Mouse (Mus musculus) lung, postnatal 14 days (tissue): ENCODE measurements at regions not wholly inside any gene's neighbourhood (a gene's known extent, or its start where the extent isn't known, plus 50 kb on each side); places are given as distances from the start of the nearest gene placed in this dataset.
A peak's percentile ranks its signal among the peaks of the same experiment; 100 is the strongest.

Experiments
- DNase-seq: peaks from one replicate; pipeline ENCODE4 v3.0.0; 2021

- DNase-seq: no peak
These were observed 117.0 kb upstream of the Id2 start for GRCm38 (mm10) chr12:25213782-25214478.

DNA sequence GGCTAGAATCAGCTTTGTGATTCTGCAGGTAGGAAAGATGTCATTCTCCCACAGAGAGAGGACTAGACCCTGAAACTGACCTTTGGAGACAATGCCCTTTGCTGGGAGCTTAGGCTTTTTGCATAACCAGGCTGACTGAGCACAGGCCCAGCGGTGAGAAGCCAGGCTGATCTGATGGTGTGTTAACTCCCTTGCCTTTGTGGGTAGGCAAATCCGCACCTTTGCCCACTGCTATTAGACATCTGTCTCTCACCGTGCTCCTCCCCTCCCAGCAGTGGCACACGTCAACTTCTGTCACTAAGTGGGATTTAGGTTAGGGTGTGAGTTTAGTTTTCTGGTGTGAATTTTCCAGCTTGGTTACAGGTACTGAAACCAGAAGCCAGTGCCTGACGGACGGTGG is 114.4 kb upstream of the Id2 start:
- no peak for DNase-seq

- DNase-seq: no peak
These were observed 113.7 kb upstream of the Id2 start for GRCm38 (mm10) chr12:25210597-25210996.

GRCm38 (mm10) chr12:25209333-25209728 is 112.4 kb upstream of the Id2 start:
- peak; percentile 74 for DNase-seq

GRCm38 (mm10) chr12:25208670-25209332 is 111.9 kb upstream of the Id2 start:
- DNase-seq: peak; percentile 34

DNA sequence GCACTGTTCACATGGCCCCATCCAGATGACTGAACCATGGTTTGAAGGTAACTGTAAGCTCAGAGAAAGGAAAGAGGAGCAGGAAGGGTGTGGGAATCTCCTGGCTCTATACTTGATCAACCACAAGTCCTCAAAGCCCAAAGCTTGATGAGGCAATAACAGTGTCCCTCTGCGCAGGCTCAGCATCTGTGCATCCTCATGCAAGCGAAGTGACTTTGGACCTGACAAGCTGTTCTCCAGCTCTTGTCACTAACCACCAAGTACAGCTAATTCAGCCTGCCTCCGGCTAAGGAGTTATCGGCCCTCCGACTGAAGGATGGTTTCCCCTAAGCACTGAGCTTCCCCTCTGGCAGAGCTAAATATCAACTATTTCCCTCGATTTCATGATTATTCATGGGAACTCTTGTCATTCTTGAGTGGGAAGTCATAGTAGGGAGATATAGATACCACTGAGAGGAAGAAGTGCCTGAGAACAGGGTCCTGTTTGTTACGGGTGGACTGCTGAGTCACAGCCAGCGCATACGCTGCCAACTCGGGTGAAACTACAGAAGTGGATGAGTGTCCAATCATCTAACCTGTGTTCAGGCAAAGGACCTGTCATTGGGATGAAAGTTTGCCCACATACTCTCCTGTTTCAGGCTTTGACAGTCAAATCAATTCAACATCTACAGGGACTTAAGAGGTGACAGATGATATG is 106.6 kb upstream of the Id2 start:
- no peak for DNase-seq

DNA sequence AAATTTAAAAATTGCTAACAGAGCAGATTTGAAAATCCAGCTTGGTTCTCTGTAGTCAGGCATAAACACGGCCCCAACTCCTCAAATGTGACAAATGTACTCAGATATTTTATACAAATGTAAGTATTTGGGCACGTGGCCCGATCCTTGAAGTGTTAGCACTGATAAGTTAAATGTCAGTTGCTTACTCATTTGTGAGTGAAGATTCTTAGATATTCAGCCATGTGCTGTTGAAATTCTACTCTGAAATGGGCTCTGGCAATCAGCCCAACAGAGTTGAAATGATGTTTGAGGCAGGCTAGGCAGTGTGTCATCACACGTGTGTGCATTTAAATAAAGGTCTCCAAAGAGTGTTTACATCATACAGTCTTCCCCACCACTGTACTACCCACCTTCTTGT is 103.2 kb upstream of the Id2 start:
- DNase-seq: no peak

DNA sequence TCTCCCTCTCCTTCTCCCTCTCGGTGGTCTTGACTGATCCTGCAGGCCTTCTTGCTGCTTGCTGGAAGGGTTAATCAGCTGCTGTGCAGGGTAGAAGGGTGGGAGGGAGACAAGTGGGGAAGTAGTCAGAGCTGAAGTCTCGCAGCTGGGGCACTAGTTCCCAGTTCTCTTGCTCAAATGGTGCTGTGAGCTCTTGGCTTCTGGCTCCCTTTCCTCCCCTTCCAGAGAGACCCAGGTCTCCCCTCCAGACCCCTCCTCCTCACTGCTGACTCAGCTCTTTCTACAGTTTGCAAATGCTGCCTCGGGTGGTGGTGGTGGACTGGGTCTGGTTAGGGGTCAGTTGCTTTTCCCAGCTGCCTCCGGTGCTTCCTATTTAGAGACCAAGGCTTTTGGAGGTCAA is 100.8 kb upstream of the Id2 start:
- DNase-seq: no peak

DNA sequence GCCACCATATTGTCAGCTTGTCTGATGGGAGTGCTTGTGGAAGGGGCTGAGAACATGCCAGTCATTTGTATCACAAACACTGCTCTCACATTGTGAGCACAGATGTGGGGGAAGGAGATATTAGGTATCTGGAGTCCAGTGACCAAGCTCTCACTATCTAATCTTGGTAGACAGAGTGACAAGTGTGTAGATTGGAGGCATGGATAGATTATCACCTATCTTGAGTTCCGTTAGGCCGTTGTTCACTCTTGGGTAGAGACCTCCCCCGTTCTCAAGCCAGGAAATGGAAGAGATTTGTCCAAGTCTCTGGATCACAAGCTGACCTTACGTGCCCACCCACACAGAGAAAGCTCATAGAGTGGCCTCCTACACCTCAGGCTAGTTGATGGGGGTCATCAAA is 99.1 kb upstream of the Id2 start:
- no peak for DNase-seq

DNA sequence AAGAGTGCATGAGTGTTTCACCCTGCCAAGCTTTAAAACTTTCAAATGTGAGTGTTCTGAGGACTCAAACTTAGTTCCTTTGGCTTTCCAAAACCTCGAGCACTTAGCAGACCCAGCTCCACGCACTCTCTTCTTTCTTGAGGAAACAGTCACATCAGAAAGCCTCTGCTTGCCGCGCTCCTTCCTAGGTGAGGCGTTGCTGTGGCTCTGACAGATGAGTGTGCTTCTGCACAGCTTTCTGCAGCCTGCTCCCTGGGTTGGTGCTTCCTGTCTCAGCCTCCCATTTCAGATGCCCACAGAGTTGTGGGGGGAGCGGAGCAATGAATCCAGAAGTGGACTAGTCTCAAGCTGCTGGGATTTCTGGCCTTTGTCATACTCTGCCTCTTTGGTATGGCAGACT is 95.3 kb upstream of the Id2 start:
- no peak for DNase-seq

GRCm38 (mm10) chr12:25190360-25190759 is 93.4 kb upstream of the Id2 start:
- DNase-seq: no peak

DNA sequence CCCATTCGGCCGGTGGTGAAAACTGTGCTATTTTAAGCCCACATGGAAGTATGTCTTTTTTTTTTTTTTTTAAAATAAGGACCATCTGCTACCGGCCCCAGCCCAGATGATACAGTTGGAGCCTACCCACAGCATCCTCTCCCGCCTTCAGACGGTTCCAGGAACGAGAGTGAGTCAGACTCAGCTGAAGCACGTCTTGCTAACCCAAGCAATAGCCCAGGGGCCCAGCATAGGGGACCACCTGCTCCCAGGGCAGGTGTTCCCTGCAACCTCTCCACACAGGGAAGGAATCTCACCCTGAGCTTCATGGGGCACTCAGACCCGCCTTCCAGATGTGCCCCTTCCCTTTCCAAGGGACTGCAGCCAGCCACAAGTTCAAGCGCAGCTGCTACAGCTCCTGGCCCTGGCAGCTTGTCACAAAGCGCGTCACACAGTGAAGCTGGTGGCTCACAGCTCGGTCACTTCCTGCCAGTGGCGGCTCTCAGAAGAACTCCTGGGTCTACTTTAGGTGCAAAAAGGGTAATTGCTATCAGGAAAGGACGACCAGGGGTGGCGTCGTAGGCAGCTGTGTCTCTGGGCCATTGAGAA is 92.3 kb upstream of the Id2 start:
- DNase-seq: no peak

DNA sequence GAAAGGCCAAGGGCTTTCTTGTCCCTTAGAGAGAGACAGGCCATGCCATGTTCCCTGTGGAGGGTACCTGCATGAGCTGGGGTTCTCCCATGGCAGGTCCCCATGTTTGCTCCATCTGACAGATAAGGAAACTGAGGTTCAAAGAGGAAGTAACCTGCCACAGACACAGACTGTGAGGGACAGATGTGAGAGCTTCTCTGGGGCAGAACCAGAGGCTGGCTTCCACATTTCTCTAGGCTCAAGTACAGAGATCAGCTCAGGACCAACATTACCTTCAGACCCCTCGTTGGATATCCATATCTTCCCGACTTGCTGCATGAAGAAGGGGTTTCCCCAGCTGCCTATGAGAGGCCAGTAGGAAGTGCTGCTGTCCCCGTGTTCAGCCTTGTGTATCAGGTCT is 91.6 kb upstream of the Id2 start:
- DNase-seq: no peak

- DNase-seq: no peak
These were observed 90.3 kb upstream of the Id2 start for GRCm38 (mm10) chr12:25187216-25187615.

DNA sequence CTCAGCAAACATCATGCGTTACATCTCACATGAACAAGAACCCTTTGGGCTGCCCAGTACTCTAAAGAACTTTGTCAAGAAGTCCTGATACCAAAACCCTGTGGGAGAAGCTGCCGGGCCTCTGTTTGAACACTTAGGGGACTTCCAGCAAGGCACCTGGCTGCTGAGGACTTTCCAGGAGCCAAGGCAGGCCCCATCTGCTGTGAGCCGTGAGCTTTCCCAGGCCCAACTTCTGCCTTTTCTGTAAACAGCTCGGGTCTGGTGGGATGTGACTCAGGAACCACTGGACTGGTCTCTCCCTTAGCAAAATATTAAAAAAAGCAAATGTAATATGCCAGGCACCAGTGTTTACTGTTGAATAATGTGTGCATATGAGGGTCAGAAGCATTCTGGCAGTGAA is 85.7 kb upstream of the Id2 start:
- DNase-seq: no peak

DNA sequence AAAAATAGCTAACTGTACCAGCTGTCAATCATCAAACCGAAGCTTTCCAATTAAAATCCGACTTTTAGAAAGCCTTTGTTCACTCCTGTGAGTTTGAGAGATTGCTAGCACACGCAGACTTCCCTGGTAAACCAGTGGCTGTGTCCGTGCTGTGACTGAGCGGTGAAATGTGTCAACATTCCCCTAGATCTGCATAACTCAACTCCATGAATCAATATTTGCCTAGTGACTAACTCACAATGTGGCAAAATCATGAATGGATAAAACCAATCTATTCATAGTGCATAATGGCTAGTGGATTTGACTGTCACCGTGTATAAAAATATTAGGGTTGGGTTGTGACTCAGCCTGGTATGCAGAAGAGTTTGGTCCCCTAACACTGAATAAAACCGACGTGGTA is 84.4 kb upstream of the Id2 start:
- DNase-seq: no peak

GRCm38 (mm10) chr12:25180861-25181260 is 83.9 kb upstream of the Id2 start:
- DNase-seq: no peak

DNA sequence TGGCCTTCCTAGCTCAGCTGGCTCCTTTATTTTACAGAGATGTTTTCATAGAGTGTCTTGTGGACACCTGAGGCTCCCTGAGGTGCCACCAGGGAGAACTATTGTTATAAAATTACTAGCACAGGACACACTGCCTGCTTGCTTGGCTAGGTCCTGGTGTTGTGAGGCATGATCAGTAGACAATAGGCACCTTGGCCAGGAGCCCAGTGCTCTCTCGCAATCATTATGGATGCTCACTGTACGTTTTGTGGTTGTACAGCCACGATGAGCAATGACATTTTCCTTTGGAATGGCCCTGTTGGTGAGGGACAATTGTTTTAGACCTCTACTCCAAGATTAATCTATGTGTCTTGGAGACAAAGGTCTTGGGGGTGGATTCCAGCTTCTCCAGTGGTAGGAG is 83.3 kb upstream of the Id2 start:
- DNase-seq: no peak

DNA sequence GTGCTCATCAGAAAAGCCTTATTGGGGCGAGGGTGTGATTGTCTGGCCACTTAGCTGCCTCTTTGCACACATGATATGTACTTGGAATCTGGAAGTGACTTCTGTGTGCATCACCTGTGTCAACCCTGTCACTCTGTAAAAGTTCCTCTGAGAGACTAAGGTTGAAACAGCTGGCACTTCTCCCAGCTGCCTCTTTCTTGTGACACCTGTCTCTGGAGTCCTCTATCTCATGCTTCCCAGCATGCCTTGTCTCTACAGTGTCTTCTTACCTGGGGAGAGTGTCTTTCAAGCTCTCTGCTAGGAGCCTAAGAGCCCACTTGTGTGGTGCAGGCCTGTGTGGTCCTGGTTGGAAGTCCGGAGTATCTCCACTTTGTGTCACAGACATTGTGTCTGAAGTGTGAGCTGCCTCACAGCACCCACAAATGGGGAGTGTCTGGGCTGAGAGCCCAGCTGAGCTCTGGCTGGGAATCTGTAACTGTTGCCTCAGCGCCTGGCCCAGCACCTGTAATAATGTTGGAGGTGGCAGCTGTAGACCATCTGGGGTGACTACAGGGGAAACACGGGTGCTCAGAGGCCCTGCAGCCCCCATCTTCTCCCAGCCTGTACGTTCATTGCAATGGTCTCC is 81.7 kb upstream of the Id2 start:
- no peak for DNase-seq

GRCm38 (mm10) chr12:25177827-25178226 is 80.9 kb upstream of the Id2 start:
- DNase-seq: no peak

- DNase-seq: no peak
These were observed 79.6 kb upstream of the Id2 start for GRCm38 (mm10) chr12:25176565-25176964.

GRCm38 (mm10) chr12:25173064-25173463 is 76.1 kb upstream of the Id2 start:
- no peak for DNase-seq

DNA sequence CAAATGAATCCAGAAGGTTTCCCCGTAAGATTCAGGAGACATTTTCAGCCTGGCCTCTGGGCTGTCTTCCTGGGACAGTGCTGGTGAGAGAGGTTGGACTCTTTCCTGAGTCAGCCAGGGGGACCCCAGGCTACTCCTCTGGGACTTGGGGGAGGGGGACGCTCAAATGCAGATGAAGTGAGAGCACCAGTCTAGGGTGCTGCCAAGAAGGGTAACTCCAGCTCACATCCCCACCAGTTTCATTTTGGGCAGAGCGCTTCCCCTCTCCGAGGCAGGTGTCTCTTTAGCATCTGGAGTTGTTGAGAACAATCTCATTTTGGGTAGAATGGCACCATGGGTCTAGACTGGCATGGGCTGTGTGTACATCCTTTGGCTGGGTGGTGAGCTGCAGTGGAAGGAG is 75.5 kb upstream of the Id2 start:
- DNase-seq: no peak

DNA sequence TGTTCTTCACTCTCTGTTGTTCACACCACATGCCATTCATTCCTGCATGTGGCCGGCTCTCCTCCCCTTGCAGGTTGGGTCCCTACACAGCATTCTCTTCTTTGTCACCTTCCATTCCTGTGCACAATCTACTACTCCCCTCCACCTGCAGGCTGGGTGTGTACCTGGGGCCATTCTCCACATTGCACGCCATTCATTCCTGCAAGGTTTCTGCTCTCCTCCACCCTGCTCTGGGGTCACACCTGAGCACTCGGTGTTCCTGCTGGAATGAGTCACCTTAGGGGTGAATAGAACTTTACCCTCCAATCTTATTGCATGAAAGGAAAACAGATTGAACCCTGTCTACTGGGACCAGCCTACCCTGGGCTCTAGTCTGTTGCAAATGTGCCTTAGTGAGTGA is 72.7 kb upstream of the Id2 start:
- no peak for DNase-seq
